Mouse (Mus musculus) ZHBTc4 (cell line): ENCODE results near the gene Dync2li1.

ENCODE experiments used
- DNase-seq: peaks from one replicate; pipeline ENCODE4 v3.0.0-alpha.2; 2011; ENCODE audit warnings: low read depth, low spot score

The Dync2li1 gene

GRCm38 (mm10) chr17:84626276-84626856 is at the start of gene Dync2li1:
TSS of gene Dync2li1 (plus strand) at chr17:84626496.
- DNase-seq = peak; percentile 94

- no peak for DNase-seq
Observed at GRCm38 (mm10) chr17:84576621-84577293, 49.5 kb upstream of the Dync2li1 start.

DNA sequence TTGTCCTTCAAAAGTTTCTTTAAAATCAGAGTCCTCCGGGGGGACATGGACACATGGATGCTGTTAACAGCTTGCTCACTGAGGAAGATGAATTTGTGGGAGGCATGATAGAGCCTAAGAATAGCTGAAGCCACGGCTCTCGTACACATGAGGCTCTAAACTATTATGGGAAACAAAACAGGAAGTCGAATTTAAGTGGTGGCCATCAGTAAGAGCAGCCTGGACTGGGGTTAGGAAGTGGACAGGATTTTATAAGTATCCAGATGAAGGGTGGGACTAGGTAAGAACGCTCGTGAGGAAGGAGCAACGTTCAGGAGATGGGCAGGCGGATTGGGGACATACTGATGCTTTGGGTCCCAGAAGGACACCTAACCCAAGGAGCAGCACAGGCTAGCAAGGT is 47.0 kb upstream of the Dync2li1 start:
- DNase-seq = no peak

DNA sequence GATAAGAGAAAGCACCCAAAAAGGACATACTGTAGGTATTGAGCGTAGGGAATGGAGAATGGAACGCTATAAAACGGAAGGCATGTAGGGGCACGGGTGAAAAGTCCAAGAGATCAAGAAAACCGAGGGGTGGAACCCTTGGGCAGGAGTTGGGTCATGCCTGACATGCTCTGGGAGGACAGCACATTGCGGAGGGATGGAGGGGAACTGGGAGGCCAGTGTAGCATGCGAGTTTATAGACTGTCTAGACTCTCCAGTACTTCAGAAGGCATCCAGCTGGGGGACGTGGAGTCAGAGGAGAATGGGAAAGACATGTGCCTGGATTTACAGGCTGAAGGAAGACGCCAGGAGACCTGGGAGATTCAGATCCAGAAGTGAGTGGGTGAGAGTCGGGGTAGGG is 46.5 kb upstream of the Dync2li1 start:
- no peak for DNase-seq

DNA sequence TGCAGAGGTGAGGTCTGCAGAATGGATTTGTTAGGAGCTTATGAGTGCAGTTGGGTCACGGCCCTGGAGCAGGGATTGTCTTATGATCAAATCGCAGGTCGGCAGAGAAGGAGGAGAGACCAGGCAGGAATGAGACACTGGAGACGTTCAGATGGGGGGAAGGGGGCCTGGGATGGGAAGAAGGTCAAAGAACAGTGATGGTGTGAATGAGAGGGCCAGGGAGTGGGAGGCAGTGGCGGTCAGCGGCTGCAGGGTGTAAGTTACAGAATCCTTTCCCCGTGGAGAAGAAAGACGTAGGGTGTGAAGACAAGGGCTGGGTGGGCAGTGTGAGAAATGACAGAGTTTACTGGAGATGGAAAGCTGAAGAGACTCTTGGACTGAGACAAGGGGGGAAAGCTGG is 45.5 kb upstream of the Dync2li1 start:
- no peak for DNase-seq

DNA sequence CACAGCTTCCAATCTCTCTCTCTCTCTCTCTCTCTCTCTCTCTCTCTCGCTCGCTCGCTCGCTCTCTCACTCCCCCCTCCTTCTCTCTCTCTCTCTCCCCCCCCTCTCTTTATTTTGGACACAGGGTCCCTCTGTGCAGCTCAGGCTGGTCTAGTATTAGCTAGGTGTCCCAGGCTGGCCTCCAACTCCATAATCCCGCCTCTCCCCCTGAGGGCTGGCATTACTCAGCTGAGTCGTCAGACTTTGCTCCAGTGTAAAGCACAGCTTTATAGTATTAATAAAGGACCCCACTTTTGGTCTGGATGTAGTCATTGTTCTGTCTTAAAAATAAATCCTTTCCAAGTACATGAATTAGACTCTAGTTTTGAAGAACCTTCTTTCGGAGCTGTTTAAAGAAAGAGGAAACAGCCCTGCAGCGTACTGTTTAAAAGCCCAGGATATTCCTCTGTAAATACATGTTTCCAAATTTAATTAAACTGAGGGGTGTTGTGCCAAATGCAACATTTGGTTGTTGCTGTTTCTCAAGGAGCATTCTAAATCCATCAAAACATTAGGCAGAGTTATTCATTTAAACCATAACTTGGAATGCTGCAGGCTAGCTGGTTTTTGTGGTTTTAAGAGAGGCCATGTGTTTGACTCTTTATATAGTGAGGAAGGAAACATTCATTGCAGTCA is 44.4 kb upstream of the Dync2li1 start:
- DNase-seq = no peak

- DNase-seq = no peak
Observed at GRCm38 (mm10) chr17:84584107-84584506, 42.2 kb upstream of the Dync2li1 start.

GRCm38 (mm10) chr17:84585104-84585503 is 41.2 kb upstream of the Dync2li1 start:
- no peak for DNase-seq

- DNase-seq = no peak
Observed at GRCm38 (mm10) chr17:84590065-84590464, 36.2 kb upstream of the Dync2li1 start.

- DNase-seq = no peak
Observed at GRCm38 (mm10) chr17:84591431-84592150, 34.7 kb upstream of the Dync2li1 start.

- peak; percentile 34 for DNase-seq
Observed at GRCm38 (mm10) chr17:84596015-84596441, 30.3 kb upstream of the Dync2li1 start.

DNA sequence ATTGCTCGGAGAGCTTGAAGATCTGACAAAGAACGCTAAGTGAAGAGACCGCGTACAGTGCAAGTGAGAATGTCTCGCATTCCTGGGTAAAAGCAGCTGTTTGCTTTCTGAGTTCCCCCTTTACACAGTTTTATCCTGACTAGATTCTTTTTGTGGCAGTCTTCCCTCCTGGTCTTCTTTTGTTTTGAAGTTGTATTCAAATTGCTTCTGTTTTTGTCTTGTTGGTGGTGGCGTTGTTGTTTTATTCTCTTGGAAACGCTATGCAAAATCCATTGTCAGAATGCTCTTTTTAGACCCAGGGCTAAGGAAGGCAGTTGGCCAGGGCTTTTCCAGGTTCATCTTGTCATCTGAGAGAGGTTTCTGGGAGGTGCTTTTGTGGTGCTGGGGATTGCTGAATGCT is 29.8 kb upstream of the Dync2li1 start:
- peak; percentile 65 for DNase-seq

DNA sequence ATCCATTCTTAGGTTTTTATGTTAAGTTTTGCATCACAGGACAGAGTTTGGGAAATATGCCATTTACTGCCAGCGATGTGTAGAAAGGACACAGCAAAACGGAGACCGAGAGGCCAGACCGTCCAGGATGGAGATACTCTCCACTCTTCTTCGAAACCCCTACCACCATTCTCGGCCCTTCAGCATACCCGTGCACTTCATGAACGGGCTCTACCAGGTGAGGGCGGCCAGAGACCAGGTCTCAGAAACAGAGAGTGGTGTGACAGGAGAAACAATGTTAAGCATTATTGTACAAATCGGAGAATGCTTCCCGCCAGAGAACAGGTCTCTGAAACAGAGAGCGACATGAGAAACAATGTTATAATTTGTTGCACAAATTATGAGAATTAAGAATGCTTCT is 28.4 kb upstream of the Dync2li1 start:
- no peak for DNase-seq

DNA sequence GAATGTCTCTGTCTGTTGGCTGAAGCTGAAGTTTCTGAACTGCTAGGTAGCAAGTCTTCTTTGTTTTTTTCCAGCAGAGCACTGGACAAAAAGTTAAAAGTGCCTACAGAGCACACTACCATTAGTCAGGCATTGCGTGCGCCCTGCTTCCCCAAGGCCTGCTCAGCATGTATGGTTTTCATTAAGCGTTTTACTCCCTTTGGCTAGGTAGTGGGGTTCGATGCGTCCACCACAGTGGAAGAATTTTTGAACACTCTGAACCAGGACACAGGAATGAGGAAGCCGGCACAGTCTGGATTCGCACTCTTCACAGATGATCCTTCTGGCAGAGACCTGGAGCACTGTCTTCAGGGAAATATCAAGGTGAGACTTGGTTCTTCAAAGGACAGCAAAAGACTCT is 27.4 kb upstream of the Dync2li1 start:
- DNase-seq = no peak

DNA sequence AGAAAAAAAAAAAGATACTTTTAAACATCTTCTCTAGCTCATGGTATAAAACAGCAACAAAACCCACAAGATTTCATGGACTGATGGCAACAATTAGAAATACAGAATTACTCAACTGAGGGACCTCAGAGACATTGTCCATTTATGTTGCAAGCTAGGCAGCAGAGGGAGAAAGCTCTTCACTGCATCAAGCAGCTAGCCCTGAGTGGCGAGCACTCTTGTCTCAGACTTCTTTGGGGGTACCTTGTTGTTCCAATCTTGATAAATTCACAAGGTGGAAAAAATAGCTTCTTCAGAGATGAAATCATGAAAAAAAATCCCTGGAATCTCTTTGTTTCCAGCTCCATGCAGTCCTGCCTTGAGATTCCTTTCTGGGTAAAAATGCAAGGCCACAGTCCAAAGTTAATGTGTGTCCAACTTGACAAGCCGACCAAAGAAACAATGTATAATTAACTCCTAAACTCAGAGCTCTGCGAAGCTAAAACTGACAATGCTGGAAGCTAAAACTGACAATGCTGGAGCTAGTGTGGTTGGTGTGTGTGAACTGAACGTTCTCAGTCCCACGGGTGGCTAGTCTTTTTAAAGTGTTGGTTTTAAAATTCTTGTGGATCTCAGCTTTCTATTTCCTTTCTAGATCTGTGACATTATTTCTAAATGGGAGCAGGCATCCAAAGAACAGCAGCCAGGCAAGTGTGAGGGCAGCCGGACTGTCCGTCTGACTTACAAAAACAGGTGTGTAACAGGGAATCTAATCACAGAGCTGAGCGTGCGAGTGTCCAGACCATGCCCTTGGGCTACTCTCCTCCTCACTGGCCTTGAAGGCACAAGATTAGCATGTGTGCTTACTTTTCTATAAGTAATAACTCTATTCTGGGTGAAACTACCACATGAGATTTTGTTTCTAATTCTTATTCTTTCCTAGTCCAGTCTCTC is 26.0 kb upstream of the Dync2li1 start:
- no peak for DNase-seq

DNA sequence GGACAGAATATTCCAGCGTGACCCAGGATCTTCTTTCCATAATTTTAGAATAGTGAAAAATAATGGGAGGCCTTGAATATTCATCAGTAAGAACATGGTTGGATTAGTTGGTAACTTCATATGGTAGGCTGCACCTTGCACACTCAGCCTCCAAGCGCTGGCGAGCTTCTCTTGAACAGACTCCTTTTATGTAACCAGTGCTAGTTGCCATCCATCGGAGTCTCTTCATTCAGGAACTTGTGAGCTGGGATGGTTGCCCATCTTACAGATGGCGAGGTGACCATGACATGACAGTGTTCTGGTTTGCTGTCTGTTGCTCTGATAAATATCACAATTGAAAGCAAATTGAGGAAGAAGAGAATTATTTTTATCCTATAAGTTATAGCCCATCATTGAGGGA is 24.5 kb upstream of the Dync2li1 start:
- DNase-seq = no peak

DNA sequence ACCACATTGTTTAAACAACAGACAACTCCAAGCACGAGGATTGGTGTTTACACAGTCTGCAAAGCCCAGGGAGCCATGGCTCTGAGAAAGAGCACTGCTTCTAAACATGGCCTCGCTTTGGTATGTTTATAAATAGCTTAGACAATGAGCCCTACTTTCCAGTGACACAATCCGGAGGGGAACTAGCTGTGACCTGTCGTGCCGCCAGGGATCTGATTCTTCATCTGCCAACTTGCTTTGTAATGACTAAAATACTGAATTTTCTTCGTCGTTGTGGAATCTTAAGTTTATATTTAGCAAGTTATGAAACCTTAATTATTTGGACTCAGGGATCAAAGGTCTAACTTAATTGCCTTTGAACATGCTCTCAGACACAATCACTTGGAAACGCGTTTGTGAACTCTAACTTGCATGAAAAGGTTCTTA is 23.1 kb upstream of the Dync2li1 start:
- no peak for DNase-seq

DNA sequence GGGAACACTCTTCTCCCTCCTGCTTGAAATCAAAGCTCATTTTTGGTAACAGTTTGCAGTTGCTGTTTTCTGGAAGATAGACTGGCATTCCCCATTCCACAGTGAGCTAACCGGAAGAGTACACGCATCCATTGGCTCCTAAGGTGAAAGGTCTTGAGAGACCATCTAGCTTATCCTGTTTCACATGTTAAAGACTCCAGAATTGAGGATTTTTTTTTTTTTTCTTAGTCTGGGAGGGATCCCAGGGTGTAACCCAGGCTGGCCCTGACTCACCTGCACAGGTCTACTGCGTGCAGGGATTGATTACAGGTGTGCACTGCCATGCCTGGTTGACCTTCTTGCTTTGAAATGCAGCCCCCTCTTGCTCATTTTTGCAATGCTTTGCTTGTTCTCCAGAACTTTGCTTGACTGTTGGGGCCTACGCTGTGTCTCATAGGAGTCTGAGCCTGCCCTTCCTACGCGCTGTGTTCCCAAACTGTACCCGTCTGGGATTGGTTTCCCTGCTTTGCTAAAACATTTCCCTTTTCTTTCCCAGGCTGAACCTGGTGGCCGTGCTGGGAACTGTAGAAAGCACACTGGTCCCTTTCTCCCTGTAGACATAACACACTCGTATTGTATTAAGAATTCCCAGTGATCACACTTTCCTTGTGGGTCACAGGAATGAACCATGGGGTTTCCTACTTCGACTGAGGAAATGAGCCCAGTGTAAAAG is 22.4 kb upstream of the Dync2li1 start:
- no peak for DNase-seq

DNA sequence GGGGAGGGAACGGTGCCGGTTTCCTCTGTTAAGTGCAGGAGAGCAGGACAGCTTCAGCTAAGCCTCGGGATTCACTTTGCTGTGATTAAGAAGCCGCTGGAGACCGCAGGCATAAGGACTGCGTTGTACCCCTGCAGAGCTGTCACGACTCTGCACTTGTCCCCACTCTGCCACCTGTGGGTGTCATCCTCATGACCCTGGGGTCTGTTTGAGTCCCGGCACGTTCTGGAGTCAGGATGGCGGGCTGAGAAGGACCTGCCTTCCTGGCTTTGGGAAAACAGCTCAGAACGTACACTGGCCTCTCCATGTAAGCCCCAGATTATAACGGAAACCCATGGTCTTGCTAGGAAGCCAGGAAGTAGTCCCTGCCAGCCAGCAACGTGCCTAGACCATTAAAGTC is 19.3 kb upstream of the Dync2li1 start:
- no peak for DNase-seq

- no peak for DNase-seq
Observed at GRCm38 (mm10) chr17:84607617-84608016, 18.7 kb upstream of the Dync2li1 start.

DNA sequence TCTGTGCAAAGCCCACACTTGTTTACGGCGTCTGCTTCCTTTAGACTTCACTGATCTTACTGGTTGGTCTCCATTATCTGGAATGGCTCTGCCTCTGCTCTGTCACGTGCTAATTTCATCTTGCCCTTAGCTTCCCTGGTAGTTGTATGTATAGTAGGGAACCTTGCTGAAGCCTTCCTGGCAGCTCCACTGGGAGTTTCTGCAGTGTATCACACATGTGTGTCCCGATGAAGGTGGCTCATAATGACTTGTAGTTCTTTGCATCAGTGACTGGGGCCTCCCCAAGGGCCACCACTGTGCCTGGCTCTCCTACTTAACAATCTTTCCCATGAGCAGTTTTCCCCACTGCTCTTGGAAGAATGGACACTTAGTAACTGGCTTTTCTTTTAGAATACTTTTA is 17.7 kb upstream of the Dync2li1 start:
- DNase-seq = no peak
